Mouse (Mus musculus) embryonic facial prominence, embryonic 10.5 days (tissue): Measurements from ENCODE around the gene Ankrd13b. TPM values are rescaled to one million over a fixed set of nuclear protein-coding genes. Genes with fewer than 3 reads are reported as not detected.

Experiments used
- DNase-seq: peaks from one replicate; pipeline ENCODE4 v3.0.0-alpha.2; 2017; ENCODE audit warnings: low spot score
- H3K27ac ChIP-seq: fragments of 300-500 bp; sonication (generic); replicated peaks from 2 replicates; pipeline ENCODE4 v1.5.1; 2016; ENCODE audit warnings: mild to moderate bottlenecking
- H3K27me3 ChIP-seq: fragments of 300-500 bp; sonication (generic); replicated peaks from 2 replicates; pipeline ENCODE4 v1.6.1; 2016; ENCODE audit warnings: low read depth, mild to moderate bottlenecking; ENCODE audit not compliant: poor library complexity, severe bottlenecking
- H3K36me3 ChIP-seq: fragments of 300-500 bp; sonication (generic); replicated peaks from 2 replicates; pipeline ENCODE4 v1.6.1; 2016; ENCODE audit warnings: mild to moderate bottlenecking, moderate library complexity
- H3K4me1 ChIP-seq: fragments of 300-500 bp; sonication (generic); 2 replicates; pipeline ENCODE4 v1.6.1; 2016
- H3K4me3 ChIP-seq: fragments of 300-500 bp; sonication (generic); 2 replicates; pipeline ENCODE4 v1.5.1; 2016; ENCODE audit warnings: mild to moderate bottlenecking, moderate library complexity
- H3K9me3 ChIP-seq: fragments of 300-500 bp; sonication (generic); 2 replicates; pipeline ENCODE4 v1.6.1; 2016; ENCODE audit warnings: mild to moderate bottlenecking
- WGBS: fragments of 180-500 bp; shearing (Covaris S2); methylation state at CpG from one replicate; pipeline ENCODE4 v1.1.7; 2016; 5-methylcytosine and 5-hydroxymethylcytosine counted together
- polyA plus RNA-seq: library from polyadenylated mRNA; unstranded; fragments of >200 nt; fragmentation: Nextera tagmentation; extraction: Ambion mirVana; gene quantifications from 2 replicates; pipeline ENCODE4 v1.2.1, GENCODE M21; 2016

The Ankrd13b gene
- polyA plus RNA-seq, 1 experiment from 2014 or later: 13.1 TPM

- Histone ChIP-seq H3K36me3 (peaks cover 38% of the 10 kb centered on the region), H3K27ac (no peak overlapping the region), H3K9me3 (no peaks in the 10 kb centered on the region), H3K4me3 (no peak overlapping the region), H3K27me3 (no peaks in the 10 kb centered on the region), H3K4me1 (no peaks in the 10 kb centered on the region)
- DNase-seq: no peak
- 92% methylated on average over 9 of the region's 9 CpGs for WGBS
These were observed 49.4 kb downstream of the Ankrd13b start for GRCm38 (mm10) chr11:77440081-77440480.

- H3K4me1 ChIP-seq: no peaks in the 10 kb centered on the region
- H3K4me3 ChIP-seq: no peak overlapping the region
- peaks cover 32% of the 10 kb centered on the region for H3K36me3 ChIP-seq
- WGBS: 92% methylated on average over 2 of the region's 2 CpGs
- H3K9me3 ChIP-seq: no peaks in the 10 kb centered on the region
- no peak for DNase-seq
- H3K27ac ChIP-seq: no peak overlapping the region
- H3K27me3 ChIP-seq: no peaks in the 10 kb centered on the region
These were observed 52.5 kb downstream of the Ankrd13b start for GRCm38 (mm10) chr11:77437026-77437425.

- DNase-seq: no peak
- Histone ChIP-seq H3K9me3 (no peaks in the 10 kb centered on the region), H3K4me1 (no peaks in the 10 kb centered on the region), H3K4me3 (no peak overlapping the region), H3K27me3 (no peaks in the 10 kb centered on the region), H3K27ac (no peak overlapping the region), H3K36me3 (peaks cover 33% of the 10 kb centered on the region)
- 92% methylated on average over 1 of the region's 1 CpGs for WGBS
These were observed 61.0 kb downstream of the Ankrd13b start for GRCm38 (mm10) chr11:77428446-77428845.

GRCm38 (mm10) chr11:77423175-77423859 lies 66.2 kb downstream of the Ankrd13b start:
- Histone ChIP-seq H3K36me3 (peaks cover 33% of the 10 kb centered on the region), H3K9me3 (no peaks in the 10 kb centered on the region), H3K27me3 (no peaks in the 10 kb centered on the region), H3K4me1 (no peaks in the 10 kb centered on the region), H3K4me3 (no peak overlapping the region), H3K27ac (no peak overlapping the region)
- DNase-seq: no peak
- 83% methylated on average over 4 of the region's 4 CpGs for WGBS

Other genes starting within 250 kb of the Ankrd13b start
- not detected in 2 replicates for gene Coro6, start 27.3 kb downstream of the Ankrd13b start, polyA plus RNA-seq
- 13.0 and 13.2 TPM in 2 replicates for gene Git1, start 3.9 kb upstream of the Ankrd13b start, polyA plus RNA-seq
- gene Abhd15, start 25.4 kb upstream of the Ankrd13b start, polyA plus RNA-seq: 5.8 and 6.8 TPM in 2 replicates
- 33.1 and 35.0 TPM in 2 replicates for gene Trp53i13, start 26.3 kb upstream of the Ankrd13b start, polyA plus RNA-seq
- 0.11 TPM in 2 replicates for gene Gm10392, start 29.5 kb upstream of the Ankrd13b start, polyA plus RNA-seq
- 11.9 and 13.5 TPM in 2 replicates for gene Taok1, start 118.1 kb upstream of the Ankrd13b start, polyA plus RNA-seq
- 3.9 and 4.7 TPM in 2 replicates for gene Nufip2, start 196.5 kb upstream of the Ankrd13b start, polyA plus RNA-seq
- gene Cryba1, start 235.6 kb upstream of the Ankrd13b start, polyA plus RNA-seq: 0.88 and 2.2 TPM in 2 replicates